Mouse (Mus musculus): ENCODE measurements around the gene Zdhhc1.

GRCm38 (mm10) chr8:105475742-105476141 lies 21.0 kb downstream of the Zdhhc1 start:
- TF ChIP-seq CTCF (IDR thresholded peaks at IDR 0.05; ENCODE audit: insufficient read depth, low read depth, low read length) (no peak), POLR2A (IDR thresholded peaks at IDR 0.05; ENCODE audit: insufficient read depth, low read depth, low read length) (no peak)

Measured in olfactory bulb, adult 2 months (tissue).